Mouse (Mus musculus) Patski (cell line): ENCODE results near the gene Obscn. TPM values are rescaled to one million over a fixed set of nuclear protein-coding genes. Genes with fewer than 3 reads are reported as not detected.

Experiments used
- ATAC-seq: fragments of 100-300 bp; one replicate; pipeline ENCODE4 v1.8.0; 2021
- CTCF ChIA-PET: fragments of 350-600 bp; sonication (Branson Sonifier 250); formaldehyde crosslinking; loops from one replicate; lab custom pipeline; 2022; ENCODE audit warnings: inconsistent platforms; lab: Charles Lee
- POLR2A ChIA-PET: fragments of 350-600 bp; sonication (Branson Sonifier 250); formaldehyde crosslinking; loops from one replicate; lab custom pipeline; 2022; ENCODE audit warnings: antibody characterized with exemption, inconsistent platforms; lab: Charles Lee
- DNase-seq: peaks from one replicate; pipeline ENCODE4 v3.0.0-alpha.2; 2011; ENCODE audit warnings: low read depth, low spot score
- H3K27me3 ChIP-seq: fragments of 371-371 bp; one replicate; pipeline ENCODE4 v1.5.1; 2021
- CTCF ChIP-seq: fragments of 100-300 bp; IDR thresholded peaks from one replicate; pipeline ENCODE4 v1.5.1; 2021
- in situ Hi-C: fragments of 300-500 bp; cut with MboI; formaldehyde crosslinking; loops from 3 replicates; pipeline ENCODE4 v1.11.1; 2018; ENCODE audit warnings: low pct_unique_long_range_greater_than_20kb, mixed read lengths
- polyA plus RNA-seq: library from polyadenylated mRNA; unstranded; gene quantifications from one replicate; pipeline ENCODE4 v1.2.3, GENCODE M21; 2021

Obscn gene
- polyA plus RNA-seq, 1 experiment from 2014 or later: 0.06 TPM

DNA sequence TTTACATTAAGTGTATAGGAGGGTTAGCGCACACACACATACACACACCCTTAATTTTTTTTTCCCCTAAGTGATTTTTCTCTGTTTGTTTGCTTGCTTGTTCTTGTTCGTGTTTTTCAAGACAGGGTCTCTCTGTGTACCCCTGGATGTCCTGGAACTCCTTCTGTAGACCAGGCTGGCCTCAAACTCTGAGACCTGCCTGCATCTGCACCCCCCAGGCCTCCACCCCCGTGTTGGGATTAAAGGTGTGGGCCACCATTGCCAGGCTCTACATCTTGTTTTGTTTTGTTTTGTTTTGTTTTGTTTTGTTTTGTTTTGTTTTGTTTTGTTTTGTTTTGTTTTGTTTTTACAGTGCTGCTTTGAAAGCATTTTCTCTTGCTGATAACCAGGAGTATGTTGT, 188.9 kb downstream of the Obscn start:
- no peak for TF ChIP-seq CTCF
- H3K27me3 ChIP-seq: peaks cover 10% of the 10 kb centered on the region
- in situ Hi-C loops: no loop called here
- ATAC-seq: no peak
- no peak for DNase-seq
- CTCF ChIA-PET: interaction anchor here (0.9 kb wide), 1 partner anchor 38 kb away, joined by 3 read pairs; no protein-coding TSS in a partner anchor
- POLR2A ChIA-PET: interaction anchor here (2.0 kb wide), 1 partner anchor 9 kb away, joined by 16 read pairs; the partner anchor contains the start of gene Rnf187

Other genes with a start within 250 kb of the Obscn start
- gene Zfp39, start 232.2 kb downstream of the Obscn start, polyA plus RNA-seq: 3.1 TPM
- not detected for gene Btnl10, start 218.5 kb downstream of the Obscn start, polyA plus RNA-seq
- gene Rnf187, start 197.5 kb downstream of the Obscn start, polyA plus RNA-seq: 252 TPM
- gene Hist3h2ba, start 187.5 kb downstream of the Obscn start, polyA plus RNA-seq: 7.1 TPM
- 20.9 TPM for gene Hist3h2a, start 181.7 kb downstream of the Obscn start, polyA plus RNA-seq
- gene Trim17, start 181.7 kb downstream of the Obscn start, polyA plus RNA-seq: 0.26 TPM
- gene Trim11, start 158.3 kb downstream of the Obscn start, polyA plus RNA-seq: 29.2 TPM
- 6.8 TPM for gene Iba57, start 27.3 kb upstream of the Obscn start, polyA plus RNA-seq
- gene Gjc2, start 46.8 kb upstream of the Obscn start, polyA plus RNA-seq: 0.13 TPM
- 78.7 TPM for gene Guk1, start 55.8 kb upstream of the Obscn start, polyA plus RNA-seq
- gene Mrpl55, start 66.1 kb upstream of the Obscn start, polyA plus RNA-seq: 48.6 TPM
- gene 2310033P09Rik, start 71.9 kb upstream of the Obscn start, polyA plus RNA-seq: 24.6 TPM
- gene Arf1, start 91.9 kb upstream of the Obscn start, polyA plus RNA-seq: 522 TPM
- gene Wnt3a, start 154.3 kb upstream of the Obscn start, polyA plus RNA-seq: not detected
- 7.5 TPM for gene Wnt9a, start 170.5 kb upstream of the Obscn start, polyA plus RNA-seq
- not detected for gene Prss38, start 239.3 kb upstream of the Obscn start, polyA plus RNA-seq